Mouse (Mus musculus): Measurements from ENCODE around the gene Ndufb7.

The Ndufb7 gene

DNA sequence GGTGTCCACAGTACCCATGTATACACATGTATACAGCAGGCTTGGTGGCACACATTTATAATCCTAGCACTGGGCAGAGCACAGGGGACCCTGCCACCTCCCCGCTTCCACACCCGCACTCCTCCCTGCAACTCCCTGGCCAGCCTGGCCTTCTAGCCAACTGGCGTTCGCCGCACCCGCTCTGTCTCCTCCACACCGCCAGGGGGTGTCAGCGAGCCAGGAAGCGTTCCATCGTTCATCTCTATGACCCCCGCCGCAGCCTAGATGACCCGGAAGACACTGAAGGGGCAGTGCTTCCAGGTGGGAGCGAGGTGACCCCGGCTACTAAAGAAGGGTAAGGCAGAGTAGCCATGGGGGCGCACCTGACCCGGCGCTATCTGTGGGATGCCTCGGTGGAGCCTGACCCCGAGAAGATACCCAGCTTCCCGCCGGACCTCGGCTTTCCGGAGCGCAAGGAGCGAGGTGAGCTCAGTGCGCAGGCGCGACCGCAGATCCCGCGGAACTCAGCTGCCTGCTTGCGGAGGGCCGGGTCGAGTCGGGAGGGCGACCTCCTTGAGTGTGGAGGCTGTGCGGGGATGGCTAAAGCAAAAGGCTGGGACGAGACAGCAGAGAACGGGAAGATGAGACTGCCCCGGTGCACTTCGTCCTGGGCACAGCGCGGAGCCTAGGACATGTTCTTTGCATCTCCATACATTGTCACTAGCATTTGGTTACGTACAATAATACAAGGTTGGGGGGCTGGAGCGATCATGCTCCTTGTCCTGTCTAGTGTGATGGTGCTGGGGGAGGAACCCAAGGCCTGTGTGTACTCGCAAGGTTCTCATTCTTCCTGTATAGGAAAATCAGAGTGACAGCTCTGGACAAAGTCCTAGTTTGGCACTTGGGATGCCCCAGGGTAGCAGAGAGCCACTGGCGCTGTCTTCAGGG is at the start of gene Ndufb7:
Gene Ndufb7, plus strand, starts transcription at position 203 of the 927 bp plus-strand sequence.
- TF ChIP-seq GATA4 (IDR thresholded peaks at IDR 0.05; ENCODE audit: insufficient replicate concordance, low read length), result peak; percentile 25; the same call in 1 of the 2 replicates

DNA sequence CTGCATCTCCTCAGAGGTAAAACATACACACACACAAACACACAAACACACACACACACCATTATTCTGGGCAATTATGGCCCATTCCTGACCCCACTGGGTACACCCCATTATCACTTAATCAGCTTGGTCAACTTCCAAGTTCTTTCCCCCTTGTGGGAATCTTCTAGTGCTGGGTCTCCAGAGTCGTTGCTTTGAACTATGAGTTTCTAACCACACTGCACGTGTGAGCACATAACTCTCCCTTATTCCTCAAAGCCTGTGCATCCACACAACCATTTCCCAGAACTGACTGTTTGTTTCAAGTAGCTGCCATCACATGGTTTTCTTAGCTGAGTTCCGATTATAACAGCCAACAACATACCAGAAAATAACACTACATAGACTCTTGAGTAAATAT is 46.0 kb upstream of the Ndufb7 start:
- TF ChIP-seq GATA4 (IDR thresholded peaks at IDR 0.05; ENCODE audit: insufficient replicate concordance, low read length), result no peak

DNA sequence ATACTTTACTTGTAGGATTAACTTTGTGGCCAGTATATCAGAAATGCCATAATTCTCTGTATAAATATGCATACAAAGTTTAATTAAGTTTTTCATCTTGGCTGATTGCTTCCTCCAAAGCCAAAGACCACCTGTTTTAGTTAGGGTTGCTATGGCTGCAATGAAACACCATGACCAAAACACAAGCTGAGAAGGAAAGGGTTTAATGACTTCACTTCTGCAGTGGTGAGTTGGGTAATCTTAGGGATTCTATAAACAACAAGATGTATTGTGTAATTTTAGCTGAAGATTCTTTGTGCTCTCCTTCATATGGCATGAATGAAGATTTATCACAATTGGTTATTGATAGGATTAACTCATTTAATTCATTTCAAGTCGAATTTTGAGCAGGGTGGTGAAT is 45.2 kb upstream of the Ndufb7 start:
- no peak for TF ChIP-seq GATA4 (IDR thresholded peaks at IDR 0.05; ENCODE audit: insufficient replicate concordance, low read length)

DNA sequence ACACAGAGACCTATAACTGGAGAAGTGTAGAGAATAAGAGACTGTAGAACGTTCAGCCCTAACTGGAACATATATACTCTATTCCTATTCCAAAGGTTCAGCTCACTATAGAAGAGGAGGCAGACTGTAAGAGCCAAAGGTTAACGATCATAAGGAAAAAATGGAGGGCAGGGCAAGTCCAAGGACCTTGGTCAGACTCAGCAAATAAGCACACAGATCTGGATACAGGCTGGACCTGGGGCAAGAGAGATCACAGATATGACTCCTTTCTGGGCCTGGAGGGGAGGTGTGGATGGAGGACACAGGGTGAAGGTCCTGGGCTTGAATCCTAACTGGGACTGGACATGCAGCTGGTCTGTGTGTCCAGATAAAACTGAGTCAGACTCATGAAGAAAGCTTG is 31.7 kb upstream of the Ndufb7 start:
- no peak for TF ChIP-seq GATA4 (IDR thresholded peaks at IDR 0.05; ENCODE audit: insufficient replicate concordance, low read length)

DNA sequence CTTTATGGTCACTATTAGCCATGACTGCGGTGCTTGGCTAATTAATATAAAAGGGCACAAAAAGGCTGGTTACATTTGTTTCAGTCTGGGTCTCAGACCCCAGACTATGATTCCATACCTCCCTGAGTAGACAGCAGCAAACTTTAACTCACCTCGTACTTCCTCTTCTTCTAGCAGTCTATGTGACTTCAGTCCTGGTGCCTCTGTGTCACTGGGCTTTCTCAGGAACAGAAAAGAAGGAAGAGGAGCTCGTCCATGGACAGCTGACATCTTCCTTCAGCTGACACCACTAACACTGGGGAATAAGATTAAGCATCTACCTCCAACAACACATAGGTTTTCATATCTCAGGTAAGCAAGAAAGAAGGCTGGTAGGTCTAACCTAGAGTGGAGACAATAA is 30.7 kb upstream of the Ndufb7 start, which contains the start of gene Olfr370:
Gene Olfr370, plus strand, starts transcription at position 45 of the 400 bp plus-strand sequence.
- TF ChIP-seq GATA4 (IDR thresholded peaks at IDR 0.05; ENCODE audit: insufficient replicate concordance, low read length), result no peak

DNA sequence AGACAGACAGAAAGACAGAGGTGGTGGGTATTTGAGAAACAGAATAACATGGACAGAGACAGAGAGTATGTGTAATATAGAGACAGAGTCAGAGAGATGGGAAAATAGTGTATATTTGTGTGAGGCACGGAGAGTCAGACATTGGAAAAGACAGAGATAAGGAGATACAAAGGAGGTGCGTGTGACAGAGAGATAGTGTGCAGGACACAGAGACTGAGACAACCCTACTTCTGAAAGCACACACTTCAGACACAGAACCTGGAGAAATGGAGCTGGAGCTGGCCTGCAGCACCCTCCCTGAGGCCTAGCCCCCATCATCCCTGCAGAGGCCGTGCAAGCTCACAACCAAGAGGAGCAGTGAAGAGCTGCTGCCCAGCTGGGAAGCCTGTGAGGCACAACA is 3.8 kb upstream of the Ndufb7 start:
- TF ChIP-seq GATA4 (IDR thresholded peaks at IDR 0.05; ENCODE audit: insufficient replicate concordance, low read length), result no peak

DNA sequence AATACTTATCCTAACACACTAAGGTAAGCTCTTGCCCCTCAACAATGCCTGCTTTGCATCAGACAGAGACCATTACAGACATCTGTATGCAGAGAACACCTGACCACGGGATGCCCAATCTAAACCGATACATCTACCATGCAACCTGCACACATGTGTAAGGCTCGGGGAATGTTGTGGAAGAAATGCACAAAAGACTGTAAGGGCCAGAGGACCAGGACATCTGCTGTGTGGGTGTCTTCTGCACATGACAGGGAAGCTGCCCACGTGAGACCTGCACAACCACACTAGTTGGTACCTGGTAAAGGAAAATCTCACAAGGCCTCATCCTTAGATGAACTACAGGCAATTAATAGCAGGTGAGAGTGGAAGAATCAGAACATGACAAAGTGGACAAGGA is 3.2 kb upstream of the Ndufb7 start:
- TF ChIP-seq GATA4 (IDR thresholded peaks at IDR 0.05; ENCODE audit: insufficient replicate concordance, low read length), result no peak

DNA sequence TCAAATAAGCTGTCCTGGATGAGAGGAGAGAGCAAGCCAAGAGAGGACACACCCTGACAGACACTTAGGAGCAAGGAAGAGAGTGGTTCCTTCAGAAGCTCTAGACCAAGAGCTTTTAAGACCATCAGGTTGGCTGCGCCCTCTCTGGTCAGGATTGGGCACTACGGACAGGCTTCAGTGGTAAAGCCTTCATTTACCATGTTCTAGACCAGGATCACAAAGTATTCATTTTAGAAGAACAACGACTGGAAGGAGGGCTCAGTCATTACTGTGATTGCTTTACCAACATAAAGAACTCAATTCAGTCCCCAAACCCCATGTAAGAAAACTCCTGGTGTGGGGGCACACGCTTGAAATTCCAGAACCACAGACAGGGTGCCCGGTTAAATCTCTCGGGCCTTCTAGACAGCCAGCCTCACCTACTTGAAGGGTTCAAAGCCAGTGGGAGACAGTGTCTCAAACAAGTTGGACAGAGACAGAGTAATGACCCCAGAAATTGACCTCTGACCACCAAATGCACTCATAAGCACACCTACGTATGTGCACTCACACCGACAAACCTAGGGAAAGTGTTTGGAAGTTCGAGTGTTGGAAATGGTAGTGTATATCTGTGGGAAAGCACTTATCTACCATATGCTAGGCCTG is 618 bp upstream of the Ndufb7 start:
- TF ChIP-seq GATA4 (IDR thresholded peaks at IDR 0.05; ENCODE audit: insufficient replicate concordance, low read length), result no peak

DNA sequence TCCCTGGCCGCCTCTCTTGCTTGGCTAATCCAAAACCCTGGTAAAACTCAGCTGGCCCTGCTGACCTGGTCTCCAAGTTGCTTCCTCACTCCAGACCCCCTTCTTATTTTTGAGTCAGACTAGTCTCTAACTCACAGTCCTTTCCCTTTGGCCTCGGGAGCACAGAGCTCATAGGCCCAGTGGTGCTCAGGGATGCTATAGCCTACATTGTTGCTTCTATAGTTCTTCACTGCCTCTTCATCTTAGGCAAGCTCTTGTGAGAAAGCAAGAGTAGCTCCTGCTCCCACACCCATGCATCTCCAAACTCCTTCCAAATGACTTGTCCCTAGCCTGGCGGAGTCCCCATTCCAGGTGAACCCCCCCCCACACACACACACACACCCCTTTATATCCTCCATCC is 1.2 kb downstream of the Ndufb7 start:
- no peak for TF ChIP-seq GATA4 (IDR thresholded peaks at IDR 0.05; ENCODE audit: insufficient replicate concordance, low read length)

DNA sequence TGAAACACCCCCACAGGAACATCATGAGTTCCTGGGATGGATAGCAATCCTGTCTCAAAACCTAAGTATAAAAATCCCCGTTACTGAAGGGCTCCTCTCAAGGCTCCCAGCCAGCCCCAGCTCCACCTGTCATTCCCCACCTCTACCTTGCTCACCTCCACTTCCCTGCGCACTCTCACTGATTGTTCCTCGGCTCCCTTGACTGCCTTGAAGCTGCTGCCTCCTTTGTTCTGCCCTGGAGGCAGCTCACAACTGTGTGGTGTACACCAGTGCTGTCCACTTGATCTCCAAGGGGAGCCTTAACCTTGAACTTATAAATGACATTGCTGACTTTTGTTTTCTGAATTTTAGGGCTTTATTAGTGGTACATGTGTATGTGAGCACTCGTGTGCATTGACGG is 1.7 kb downstream of the Ndufb7 start:
- TF ChIP-seq GATA4 (IDR thresholded peaks at IDR 0.05; ENCODE audit: insufficient replicate concordance, low read length), result no peak

DNA sequence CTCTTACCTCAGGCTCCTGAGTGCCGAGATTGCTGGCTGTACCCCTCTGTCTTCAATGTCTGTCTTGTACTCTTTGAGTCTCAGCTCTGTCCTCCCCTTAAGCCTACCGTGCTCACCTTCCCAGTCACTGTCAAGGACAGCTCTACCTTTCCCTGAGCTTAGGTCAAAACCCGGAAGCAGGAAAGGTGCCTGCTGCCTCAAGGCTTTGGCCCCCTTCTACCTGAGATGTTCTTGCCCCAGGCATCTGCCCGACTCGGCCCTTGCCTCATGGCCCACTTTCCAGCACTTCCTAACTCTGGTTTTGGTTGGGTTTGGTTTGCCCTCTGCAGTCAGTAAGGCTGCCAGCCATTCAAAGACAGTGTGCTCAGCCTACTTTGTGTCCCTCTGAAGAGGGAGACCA is 2.3 kb downstream of the Ndufb7 start:
- TF ChIP-seq GATA4 (IDR thresholded peaks at IDR 0.05; ENCODE audit: insufficient replicate concordance, low read length), result no peak

DNA sequence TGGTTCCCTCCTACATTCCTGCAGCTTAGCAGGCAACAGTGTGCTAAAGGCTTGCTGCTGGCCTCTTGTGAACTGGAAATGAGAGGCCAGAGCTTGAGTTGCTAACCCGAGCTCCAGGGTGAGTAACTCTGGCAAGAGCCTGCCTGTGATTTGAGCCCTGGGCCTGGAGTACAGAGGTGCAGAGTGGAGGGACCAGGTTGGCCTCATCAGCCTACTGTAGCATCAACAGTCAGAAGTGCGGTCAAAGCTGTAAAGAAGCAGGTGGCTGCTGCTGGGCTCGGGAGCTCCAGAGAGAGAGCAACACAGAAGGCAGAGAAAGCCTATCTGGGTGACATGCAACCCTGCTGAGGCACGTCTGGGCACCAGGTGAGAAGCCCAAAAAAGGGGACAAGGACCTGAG is 2.7 kb downstream of the Ndufb7 start:
- no peak for TF ChIP-seq GATA4 (IDR thresholded peaks at IDR 0.05; ENCODE audit: insufficient replicate concordance, low read length)

DNA sequence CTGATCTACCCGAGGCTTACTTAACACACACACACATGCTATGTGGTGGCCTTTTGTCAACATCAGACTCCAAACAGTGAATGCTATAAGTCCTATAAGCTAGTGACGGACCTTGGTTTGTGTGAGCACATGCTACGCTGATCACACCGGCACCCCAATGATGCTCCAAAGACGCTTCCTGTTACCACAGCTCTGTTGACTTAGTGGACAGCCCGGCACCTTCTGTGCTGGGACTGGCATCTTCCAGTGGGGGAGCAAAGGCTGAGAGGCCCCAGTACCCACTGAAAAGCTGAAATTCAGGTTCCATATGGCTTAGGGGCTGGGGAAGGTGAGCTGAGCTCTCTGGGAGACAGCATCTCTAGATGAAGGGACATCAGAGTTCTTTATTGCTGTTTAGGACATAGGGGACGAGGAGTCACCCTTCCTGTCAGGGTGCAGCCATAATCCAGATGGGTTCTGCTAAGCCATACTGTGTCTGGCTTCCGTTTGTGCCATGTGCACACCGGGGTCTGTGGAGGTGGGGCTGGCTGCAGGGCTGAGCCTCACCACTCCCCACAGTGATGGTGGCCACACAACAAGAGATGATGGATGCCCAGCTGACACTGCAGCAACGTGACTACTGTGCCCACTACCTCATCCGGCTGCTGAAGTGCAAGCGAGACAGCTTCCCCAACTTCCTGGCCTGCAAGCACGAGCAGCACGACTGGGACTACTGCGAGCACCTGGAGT is 4.0 kb downstream of the Ndufb7 start:
- TF ChIP-seq GATA4 (IDR thresholded peaks at IDR 0.05; ENCODE audit: insufficient replicate concordance, low read length), result no peak

DNA sequence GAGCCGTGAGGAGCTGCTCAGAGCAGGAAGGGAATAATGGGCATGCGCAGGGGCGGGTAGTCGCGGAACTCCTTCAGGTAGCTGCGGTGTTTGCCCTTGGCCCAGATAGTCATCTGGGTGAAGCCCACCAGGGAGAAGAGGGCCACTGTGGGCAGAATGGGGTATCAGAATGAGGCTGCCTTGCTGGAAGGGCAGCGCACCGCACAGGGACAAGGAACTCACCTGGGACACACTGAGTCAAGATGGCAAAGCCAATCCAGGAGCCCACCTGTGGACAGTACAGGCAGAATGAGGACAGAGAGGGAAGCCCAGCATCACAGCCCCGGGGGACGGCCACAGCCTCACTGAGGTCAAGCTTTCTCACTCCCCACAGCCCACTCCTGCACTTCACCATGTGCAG is 5.3 kb downstream of the Ndufb7 start:
- TF ChIP-seq GATA4 (IDR thresholded peaks at IDR 0.05; ENCODE audit: insufficient replicate concordance, low read length), result no peak

DNA sequence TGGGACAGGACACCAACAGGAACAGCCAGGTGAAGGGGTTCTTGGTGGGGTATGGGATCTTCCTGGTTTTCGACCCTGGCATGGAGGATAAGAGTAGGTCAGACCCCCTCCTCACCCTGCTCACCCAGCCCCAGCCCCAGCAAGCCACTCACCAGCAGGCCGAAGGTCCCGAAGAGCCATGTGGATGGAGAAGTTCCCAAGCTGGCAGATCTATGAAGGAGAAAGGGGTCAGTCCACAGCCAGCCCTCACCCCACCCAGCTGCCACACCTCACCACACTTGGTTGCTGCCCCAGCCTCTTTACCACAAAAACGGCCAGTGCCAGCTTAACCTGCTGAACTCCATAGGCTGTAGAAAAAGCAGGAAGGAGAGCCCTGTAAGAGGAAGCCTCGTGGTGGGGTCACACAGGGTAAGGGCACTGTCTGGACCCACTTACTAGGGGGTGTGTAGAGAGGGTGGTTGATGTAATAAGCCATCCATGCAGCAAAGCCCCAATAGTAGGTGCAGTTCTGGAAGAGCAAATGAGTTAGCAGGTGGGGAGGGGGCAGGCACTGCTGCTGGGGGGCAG is 5.9 kb downstream of the Ndufb7 start:
- no peak for TF ChIP-seq GATA4 (IDR thresholded peaks at IDR 0.05; ENCODE audit: insufficient replicate concordance, low read length)

Data from liver, adult (tissue).